Mouse (Mus musculus) lung, postnatal 0 days (tissue): ENCODE data around the gene Birc3.

Experiments used
- CTCF ChIP-seq: IDR thresholded peaks from 2 replicates; pipeline ENCODE4 v1.5.1; 2016; ENCODE audit warnings: antibody characterized with exemption, mild to moderate bottlenecking
- EP300 ChIP-seq: IDR thresholded peaks from 2 replicates; pipeline ENCODE4 v1.6.1; 2016; ENCODE audit warnings: antibody characterized with exemption, mild to moderate bottlenecking, control low read depth

DNA sequence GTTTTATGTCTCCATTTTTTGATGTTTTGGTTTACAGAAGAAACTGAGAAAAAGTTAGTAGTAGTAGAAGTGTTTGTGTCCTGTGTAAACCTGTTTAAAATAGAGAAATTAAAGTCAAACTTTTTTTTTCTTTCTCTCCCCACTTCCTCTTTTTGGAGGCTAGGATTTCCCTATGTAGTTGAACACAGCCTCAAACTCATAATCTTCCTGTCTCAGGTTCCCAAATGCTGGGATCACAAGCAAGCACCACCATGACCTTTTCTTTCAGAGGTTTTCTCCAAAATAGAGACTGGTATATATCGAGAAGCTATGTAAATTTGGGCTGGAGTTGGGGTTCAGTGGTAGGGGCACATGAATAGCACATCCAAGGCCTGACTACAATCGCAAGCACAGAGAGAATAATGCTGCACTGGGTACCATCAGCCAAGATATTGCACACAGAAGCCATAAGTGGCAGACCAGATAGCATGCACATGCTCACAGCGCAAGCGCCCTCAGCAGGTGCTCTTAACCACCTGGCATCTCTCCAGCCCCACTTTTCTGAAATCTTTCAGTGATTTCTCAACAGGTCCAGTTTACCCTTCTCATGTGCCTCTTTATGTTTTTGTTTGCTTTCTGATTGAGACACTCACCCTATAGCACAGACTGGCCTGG, 4.0 kb downstream of the Birc3 start:
- TF ChIP-seq CTCF (no peak; the same call in 1 of the 2 replicates), EP300 (peak; percentile 56)
